Mouse (Mus musculus) liver, embryonic 14.5 days (tissue): ENCODE data around the gene Maea.

Experiments used
- CTCF ChIP-seq: IDR thresholded peaks from 2 replicates; pipeline ENCODE4 v1.5.1; 2016; ENCODE audit warnings: antibody characterized with exemption, low read depth, control low read depth
- EP300 ChIP-seq: IDR thresholded peaks from 2 replicates; pipeline ENCODE4 v1.6.1; 2016; ENCODE audit warnings: antibody characterized with exemption, low read depth

- TF ChIP-seq CTCF (no peak), EP300 (no peak)
These were observed 13.9 kb downstream of the Maea start for GRCm38 (mm10) chr5:33349205-33349604.
